Mouse (Mus musculus): ENCODE results near the gene Fbxw8. TPM values are rescaled to one million over a fixed set of nuclear protein-coding genes. Genes with fewer than 3 reads are reported as not detected.

The Fbxw8 gene
- polyA plus RNA-seq, 1 experiment from 2014 or later, result 30.1 TPM

GRCm38 (mm10) chr5:118123096-118123495 is 32.2 kb downstream of the Fbxw8 start:
- Histone ChIP-seq H3K4me3 (no peak overlapping the region), H3K27me3 (no peaks in the 10 kb centered on the region), H3K27ac (no peak overlapping the region), H3K36me3 (peaks cover 70% of the 10 kb centered on the region), H3K9me3 (no peaks in the 10 kb centered on the region), H3K4me1 (peaks cover 36% of the 10 kb centered on the region), H3K9ac (no peak overlapping the region), H3K4me2 (replicated peaks) (no peak overlapping the region)
- WGBS, result 56% methylated on average over 10 of the region's 10 CpGs
- no peak for ATAC-seq (ENCODE audit: low FRiP score, low read depth)

- ATAC-seq (ENCODE audit: low FRiP score, low read depth), result no peak
- H3K9me3 ChIP-seq, result no peaks in the 10 kb centered on the region
- H3K27ac ChIP-seq, result no peak overlapping the region
- no peak overlapping the region for H3K9ac ChIP-seq
- peaks cover 36% of the 10 kb centered on the region for H3K4me1 ChIP-seq
- 86% methylated on average over 4 of the region's 4 CpGs for WGBS
- H3K4me2 ChIP-seq (replicated peaks), result no peak overlapping the region
- no peaks in the 10 kb centered on the region for H3K27me3 ChIP-seq
- no peak overlapping the region for H3K4me3 ChIP-seq
- H3K36me3 ChIP-seq, result peaks cover 65% of the 10 kb centered on the region
Observed at GRCm38 (mm10) chr5:118121928-118122327, 33.3 kb downstream of the Fbxw8 start.

- no peaks in the 10 kb centered on the region for H3K27me3 ChIP-seq
- no peak overlapping the region for H3K9ac ChIP-seq
- peaks cover 36% of the 10 kb centered on the region for H3K4me1 ChIP-seq
- H3K4me2 ChIP-seq (replicated peaks), result no peak overlapping the region
- H3K36me3 ChIP-seq, result peaks cover 60% of the 10 kb centered on the region
- no peak overlapping the region for H3K4me3 ChIP-seq
- H3K27ac ChIP-seq, result no peak overlapping the region
- H3K9me3 ChIP-seq, result no peaks in the 10 kb centered on the region
- 52% methylated on average over 2 of the region's 2 CpGs for WGBS
- no peak for ATAC-seq (ENCODE audit: low FRiP score, low read depth)
Observed at GRCm38 (mm10) chr5:118120670-118121069, 34.6 kb downstream of the Fbxw8 start.

GRCm38 (mm10) chr5:118118922-118119321 is 36.3 kb downstream of the Fbxw8 start:
- Histone ChIP-seq H3K4me2 (replicated peaks) (no peak overlapping the region), H3K9ac (no peak overlapping the region), H3K27me3 (no peaks in the 10 kb centered on the region), H3K36me3 (peaks cover 55% of the 10 kb centered on the region), H3K9me3 (no peaks in the 10 kb centered on the region), H3K4me1 (peaks cover 36% of the 10 kb centered on the region), H3K27ac (peak overlapping the region; percentile 49; the same call in 1 of the 2 replicates), H3K4me3 (no peak overlapping the region)
- WGBS, result 72% methylated on average over 5 of the region's 5 CpGs
- no peak for ATAC-seq (ENCODE audit: low FRiP score, low read depth)

- no peak overlapping the region for H3K4me3 ChIP-seq
- H3K36me3 ChIP-seq, result peaks cover 50% of the 10 kb centered on the region
- peaks cover 32% of the 10 kb centered on the region for H3K4me1 ChIP-seq
- H3K9me3 ChIP-seq, result no peaks in the 10 kb centered on the region
- H3K4me2 ChIP-seq (replicated peaks), result no peak overlapping the region
- no peak overlapping the region for H3K9ac ChIP-seq
- WGBS, result 69% methylated on average over 3 of the region's 3 CpGs
- ATAC-seq (ENCODE audit: low FRiP score, low read depth), result no peak
- H3K27ac ChIP-seq, result peak overlapping the region; percentile 49; the same call in 1 of the 2 replicates
- H3K27me3 ChIP-seq, result no peaks in the 10 kb centered on the region
Observed at GRCm38 (mm10) chr5:118118351-118118750, 36.9 kb downstream of the Fbxw8 start.

- peaks cover 8% of the 10 kb centered on the region; the same call in 1 of the 2 replicates for H3K4me1 ChIP-seq
- H3K27ac ChIP-seq, result no peak overlapping the region
- H3K9me3 ChIP-seq, result no peaks in the 10 kb centered on the region
- H3K27me3 ChIP-seq, result no peaks in the 10 kb centered on the region
- WGBS, result 84% methylated on average over 12 of the region's 13 CpGs
- no peak for ATAC-seq (ENCODE audit: low FRiP score, low read depth)
- H3K4me3 ChIP-seq, result no peak overlapping the region
- no peak overlapping the region for H3K9ac ChIP-seq
- no peak overlapping the region for H3K4me2 ChIP-seq (replicated peaks)
- peaks cover 73% of the 10 kb centered on the region for H3K36me3 ChIP-seq
Observed at GRCm38 (mm10) chr5:118113617-118114016, 41.6 kb downstream of the Fbxw8 start.

GRCm38 (mm10) chr5:118113043-118113442 is 42.2 kb downstream of the Fbxw8 start:
- no peak for ATAC-seq (ENCODE audit: low FRiP score, low read depth)

GRCm38 (mm10) chr5:118108794-118109440 is 46.3 kb downstream of the Fbxw8 start:
- 86% methylated on average over 7 of the region's 7 CpGs for WGBS
- 0 out of 2 replicates have a peak, but pooled peaks cover 7% of the 10 kb centered on the region for H3K4me1 ChIP-seq
- peaks cover 82% of the 10 kb centered on the region for H3K36me3 ChIP-seq
- H3K4me2 ChIP-seq (replicated peaks), result no peak overlapping the region
- no peaks in the 10 kb centered on the region for H3K27me3 ChIP-seq
- H3K9me3 ChIP-seq, result no peaks in the 10 kb centered on the region
- no peak overlapping the region for H3K27ac ChIP-seq
- no peak for ATAC-seq (ENCODE audit: low FRiP score, low read depth)
- H3K9ac ChIP-seq, result no peak overlapping the region
- no peak overlapping the region for H3K4me3 ChIP-seq

More at GRCm38 (mm10) chr5:118113043-118113442, 42.2 kb downstream of the Fbxw8 start:
- H3K9ac ChIP-seq, result no peak overlapping the region
- H3K27ac ChIP-seq, result no peak overlapping the region
- no peak overlapping the region for H3K4me3 ChIP-seq
- H3K4me2 ChIP-seq (replicated peaks), result no peak overlapping the region
- H3K4me1 ChIP-seq, result 0 out of 2 replicates have a peak, but pooled peaks cover 7% of the 10 kb centered on the region
- 93% methylated on average over 7 of the region's 7 CpGs for WGBS
- H3K36me3 ChIP-seq, result peaks cover 73% of the 10 kb centered on the region
- H3K27me3 ChIP-seq, result no peaks in the 10 kb centered on the region
- no peaks in the 10 kb centered on the region for H3K9me3 ChIP-seq

- H3K4me3 ChIP-seq, result no peak overlapping the region
- no peaks in the 10 kb centered on the region for H3K9me3 ChIP-seq
- H3K4me2 ChIP-seq (replicated peaks), result no peak overlapping the region
- no peak overlapping the region for H3K27ac ChIP-seq
- no peak overlapping the region for H3K9ac ChIP-seq
- 87% methylated on average over 17 of the region's 17 CpGs for WGBS
- peaks cover 85% of the 10 kb centered on the region for H3K36me3 ChIP-seq
- no peak for ATAC-seq (ENCODE audit: low FRiP score, low read depth)
- H3K27me3 ChIP-seq, result no peaks in the 10 kb centered on the region
- 0 out of 2 replicates have a peak, but pooled peaks cover 7% of the 10 kb centered on the region for H3K4me1 ChIP-seq
Observed at GRCm38 (mm10) chr5:118108124-118108793, 47.0 kb downstream of the Fbxw8 start.

- Histone ChIP-seq H3K27ac (no peak overlapping the region), H3K4me2 (replicated peaks) (no peak overlapping the region), H3K4me3 (no peak overlapping the region), H3K36me3 (peaks cover 75% of the 10 kb centered on the region), H3K9me3 (no peaks in the 10 kb centered on the region), H3K27me3 (no peaks in the 10 kb centered on the region), H3K4me1 (0 out of 2 replicates have a peak, but pooled peaks cover 7% of the 10 kb centered on the region), H3K9ac (no peak overlapping the region)
- 95% methylated on average over 10 of the region's 10 CpGs for WGBS
- ATAC-seq (ENCODE audit: low FRiP score, low read depth), result no peak
Observed at GRCm38 (mm10) chr5:118106667-118107066, 48.6 kb downstream of the Fbxw8 start.

- no peak overlapping the region for H3K9ac ChIP-seq
- no peaks in the 10 kb centered on the region for H3K9me3 ChIP-seq
- no peak overlapping the region for H3K4me2 ChIP-seq (replicated peaks)
- H3K4me3 ChIP-seq, result no peak overlapping the region
- H3K4me1 ChIP-seq, result peaks cover 11% of the 10 kb centered on the region; the same call in 1 of the 2 replicates
- H3K27ac ChIP-seq, result no peak overlapping the region
- H3K36me3 ChIP-seq, result peaks cover 67% of the 10 kb centered on the region
- 89% methylated on average over 8 of the region's 8 CpGs for WGBS
- H3K27me3 ChIP-seq, result no peaks in the 10 kb centered on the region
- ATAC-seq (ENCODE audit: low FRiP score, low read depth), result no peak
Observed at GRCm38 (mm10) chr5:118105536-118105935, 49.7 kb downstream of the Fbxw8 start.

- Histone ChIP-seq H3K27me3 (no peaks in the 10 kb centered on the region), H3K4me2 (replicated peaks) (no peak overlapping the region), H3K4me1 (peaks cover 20% of the 10 kb centered on the region), H3K9ac (0 out of 2 replicates have a peak overlapping the region, but pooled peaks have one; percentile 25), H3K36me3 (peaks cover 51% of the 10 kb centered on the region), H3K27ac (no peak overlapping the region), H3K4me3 (no peak overlapping the region), H3K9me3 (no peaks in the 10 kb centered on the region)
- ATAC-seq (ENCODE audit: low FRiP score, low read depth), result no peak
- WGBS, result 43% methylated on average over 8 of the region's 8 CpGs
Observed at GRCm38 (mm10) chr5:118099870-118100478, 55.3 kb downstream of the Fbxw8 start.
